ENCODE assay signal across 7 mouse cellular contexts in genomic region chr1:96870764-96871307, GRCm38 (mm10). TPM values are rescaled to one million over a fixed set of nuclear protein-coding genes. Genes with fewer than 3 reads are reported as not detected.
A peak's percentile ranks its signal among the peaks of the same experiment; 100 is the strongest.
DNase-seq lines count a peak whose midpoint lies in the region; ATAC-seq lines count a peak whose summit lies in the region.

No protein-coding gene starts in this region.

- H3K4me3 ChIP-seq in limb, embryonic 12.5 days (replicated peaks), result no peak overlapping the region
- no peak overlapping the region for H3K4me3 ChIP-seq in limb, embryonic 10.5 days
- H3K4me3 ChIP-seq in embryonic facial prominence, embryonic 14.5 days (ENCODE audit: low read depth, low read length), result 0 out of 2 replicates have a peak overlapping the region, but pooled peaks have one; percentile 45
- peak overlapping the region; percentile 67 for H3K4me3 ChIP-seq in hindbrain, embryonic 15.5 days

- no peak for DNase-seq in limb, embryonic 10.5 days (ENCODE audit: low spot score)
- peak; percentile 25 for DNase-seq in embryonic facial prominence, embryonic 14.5 days (ENCODE audit: low spot score)
- peak; percentile 20 for DNase-seq in retina, embryonic 14.5 days (ENCODE audit: low spot score)
- no peak for DNase-seq in testis, postnatal 14 days (ENCODE audit: low spot score)
- DNase-seq in frontal cortex, postnatal 14 days (ENCODE audit: low spot score in 2 of 2), result no peak

- peaks cover 6% of the 10 kb centered on the region; the same call in 1 of the 2 replicates for H3K4me1 ChIP-seq in limb, embryonic 12.5 days (replicated peaks)
- H3K4me1 ChIP-seq in limb, embryonic 10.5 days, result peaks cover 10% of the 10 kb centered on the region
- H3K4me1 ChIP-seq in embryonic facial prominence, embryonic 14.5 days (ENCODE audit: control insufficient read depth, insufficient read depth, low read length), result peaks cover 8% of the 10 kb centered on the region; the same call in 1 of the 2 replicates
- H3K4me1 ChIP-seq in hindbrain, embryonic 15.5 days (replicated peaks), result peaks cover 3% of the 10 kb centered on the region; the same call in 1 of the 2 replicates

- H3K9me3 ChIP-seq in limb, embryonic 12.5 days, result no peaks in the 10 kb centered on the region
- H3K9me3 ChIP-seq in limb, embryonic 10.5 days (replicated peaks), result no peaks in the 10 kb centered on the region
- no peaks in the 10 kb centered on the region for H3K9me3 ChIP-seq in embryonic facial prominence, embryonic 14.5 days (ENCODE audit: control insufficient read depth, low read length)
- no peaks in the 10 kb centered on the region for H3K9me3 ChIP-seq in hindbrain, embryonic 15.5 days

- H3K4me2 ChIP-seq in limb, embryonic 12.5 days, result 0 out of 2 replicates have a peak overlapping the region, but pooled peaks have one; percentile 92
- H3K4me2 ChIP-seq in embryonic facial prominence, embryonic 14.5 days (ENCODE audit: low read depth, low read length), result peak overlapping the region; percentile 74; the same call in 1 of the 2 replicates
- H3K4me2 ChIP-seq in hindbrain, embryonic 15.5 days, result peak overlapping the region; percentile 90

- H3K27ac ChIP-seq in limb, embryonic 12.5 days, result no peak overlapping the region
- H3K27ac ChIP-seq in limb, embryonic 10.5 days, result no peak overlapping the region
- H3K27ac ChIP-seq in embryonic facial prominence, embryonic 14.5 days (replicated peaks; ENCODE audit: low read depth, low read length), result no peak overlapping the region
- H3K27ac ChIP-seq in hindbrain, embryonic 15.5 days (replicated peaks), result no peak overlapping the region

- no peaks in the 10 kb centered on the region for H3K36me3 ChIP-seq in limb, embryonic 12.5 days
- H3K36me3 ChIP-seq in limb, embryonic 10.5 days, result no peaks in the 10 kb centered on the region
- H3K36me3 ChIP-seq in embryonic facial prominence, embryonic 14.5 days (ENCODE audit: control insufficient read depth, insufficient read depth, low read length), result no peaks in the 10 kb centered on the region
- no peaks in the 10 kb centered on the region for H3K36me3 ChIP-seq in hindbrain, embryonic 15.5 days

- H3K9ac ChIP-seq in limb, embryonic 12.5 days (replicated peaks), result no peak overlapping the region
- no peak overlapping the region for H3K9ac ChIP-seq in embryonic facial prominence, embryonic 14.5 days (ENCODE audit: low read depth, low read length)
- H3K9ac ChIP-seq in hindbrain, embryonic 15.5 days, result peak overlapping the region; percentile 27; the same call in 1 of the 2 replicates

- no peak for ATAC-seq in limb, embryonic 12.5 days (ENCODE audit: insufficient number of reproducible peaks, insufficient read depth, low FRiP score, low TSS enrichment, low read depth)
- peak; percentile 53; the same call in 1 of the 2 replicates for ATAC-seq in embryonic facial prominence, embryonic 14.5 days (ENCODE audit: low read depth)
- no peak; the same call in 1 of the 2 replicates for ATAC-seq in hindbrain, embryonic 15.5 days (ENCODE audit: low FRiP score, low read depth)

- H3K27me3 ChIP-seq in limb, embryonic 12.5 days, result peaks cover 25% of the 10 kb centered on the region
- H3K27me3 ChIP-seq in limb, embryonic 10.5 days (ENCODE audit: low read depth, poor library complexity, severe bottlenecking), result peaks cover 33% of the 10 kb centered on the region
- H3K27me3 ChIP-seq in embryonic facial prominence, embryonic 14.5 days (replicated peaks; ENCODE audit: control insufficient read depth, insufficient read depth, low read length), result no peaks in the 10 kb centered on the region; the same call in none of the 2 replicates
- no peaks in the 10 kb centered on the region for H3K27me3 ChIP-seq in hindbrain, embryonic 15.5 days

- 5% methylated on average over 7 of the region's 7 CpGs for WGBS in limb, embryonic 12.5 days
- 9% methylated on average over 7 of the region's 7 CpGs for WGBS in limb, embryonic 10.5 days
- WGBS in embryonic facial prominence, embryonic 14.5 days, result 8% methylated on average over 7 of the region's 7 CpGs
- 12% methylated on average over 7 of the region's 7 CpGs for WGBS in hindbrain, embryonic 15.5 days

RNA-seq across cellular contexts. Expression of gene Slco4c1, which starts 1.1 kb away (rescaled TPM):
- polyA plus RNA-seq in limb, embryonic 12.5 days (2016; fragmentation: Nextera tagmentation; extraction: Ambion mirVana), result 0.04 TPM in 1 of 2 replicates, not detected in the other
- polyA plus RNA-seq in limb, embryonic 10.5 days (2016; fragmentation: Nextera tagmentation; extraction: Ambion mirVana), result not detected in 2 replicates
- polyA plus RNA-seq in embryonic facial prominence, embryonic 14.5 days (2014; fragmentation: Nextera tagmentation; extraction: Ambion mirVana), result 0.69 and 0.72 TPM in 2 replicates
- polyA plus RNA-seq in hindbrain, embryonic 15.5 days (2015; fragmentation: Nextera tagmentation; extraction: Ambion mirVana), result 1.00 and 1.3 TPM in 2 replicates

Comparison
In these comparisons a context has a peak if more than half of its experiments do, and no peak if none do; other contexts are left out.
1. H3K4me3 ChIP-seq: peak in embryonic facial prominence, embryonic 14.5 days (single experiment) and hindbrain, embryonic 15.5 days (single experiment); none in limb, embryonic 12.5 days (single experiment) and limb, embryonic 10.5 days (single experiment).
2. DNase-seq: peak in embryonic facial prominence, embryonic 14.5 days (single experiment) and retina, embryonic 14.5 days (single experiment); none in limb, embryonic 10.5 days (single experiment), testis, postnatal 14 days (single experiment) and frontal cortex, postnatal 14 days (0 of 2).
3. Peak in every context shown above with its lines, with median percentiles within 50 percentile points of each other: H3K4me2 ChIP-seq.